Mouse (Mus musculus) adrenal gland, postnatal 10 days (tissue): ENCODE data around the gene Rgp1. TPM values are rescaled to one million over a fixed set of nuclear protein-coding genes. Genes with fewer than 3 reads are reported as not detected.
A peak's percentile ranks its signal among the peaks of the same experiment; 100 is the strongest.
"Not testable (repeated sequence)": the region's sequence is repeated elsewhere in the genome, so short reads cannot be mapped to it uniquely, and the experiment has no call there.

Source experiments
- DNase-seq: peaks from one replicate; pipeline ENCODE4 v3.0.0; 2021; ENCODE audit warnings: mixed read lengths
- total RNA-seq, 2 experiments: library from RNA; stranded (reverse); gene quantifications; 2 replicates each; pipeline ENCODE4 v1.2.3; 2021

Gene Rgp1
- total RNA-seq, 2 experiments from 2014 or later = 41.7 to 54.1 TPM

GRCm38 (mm10) chr4:43593453-43593852, 14.9 kb downstream of the Rgp1 start:
- no peak for DNase-seq

DNA sequence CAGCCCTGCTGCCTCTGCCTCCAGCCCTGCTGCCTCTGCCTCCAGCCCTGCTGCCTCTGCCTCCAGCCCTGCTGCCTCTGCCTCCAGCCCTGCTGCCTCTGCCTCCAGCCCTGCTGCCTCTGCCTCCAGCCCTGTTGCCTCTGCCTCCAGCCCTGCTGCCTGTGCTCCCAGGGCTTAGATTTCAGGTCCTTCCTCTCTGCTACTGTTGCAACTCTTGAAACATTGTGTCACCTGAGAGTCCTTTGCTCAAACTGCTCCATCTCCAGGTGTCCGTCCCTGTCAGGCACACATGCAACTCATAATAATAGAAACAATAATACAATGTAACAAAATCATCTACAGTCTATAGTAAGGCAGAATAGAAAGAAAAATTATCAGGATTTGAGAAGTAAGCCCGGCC, 18.1 kb downstream of the Rgp1 start:
- not testable (repeated sequence) for DNase-seq

- no peak for DNase-seq
Observed at GRCm38 (mm10) chr4:43598200-43598599, 19.7 kb downstream of the Rgp1 start.

DNA sequence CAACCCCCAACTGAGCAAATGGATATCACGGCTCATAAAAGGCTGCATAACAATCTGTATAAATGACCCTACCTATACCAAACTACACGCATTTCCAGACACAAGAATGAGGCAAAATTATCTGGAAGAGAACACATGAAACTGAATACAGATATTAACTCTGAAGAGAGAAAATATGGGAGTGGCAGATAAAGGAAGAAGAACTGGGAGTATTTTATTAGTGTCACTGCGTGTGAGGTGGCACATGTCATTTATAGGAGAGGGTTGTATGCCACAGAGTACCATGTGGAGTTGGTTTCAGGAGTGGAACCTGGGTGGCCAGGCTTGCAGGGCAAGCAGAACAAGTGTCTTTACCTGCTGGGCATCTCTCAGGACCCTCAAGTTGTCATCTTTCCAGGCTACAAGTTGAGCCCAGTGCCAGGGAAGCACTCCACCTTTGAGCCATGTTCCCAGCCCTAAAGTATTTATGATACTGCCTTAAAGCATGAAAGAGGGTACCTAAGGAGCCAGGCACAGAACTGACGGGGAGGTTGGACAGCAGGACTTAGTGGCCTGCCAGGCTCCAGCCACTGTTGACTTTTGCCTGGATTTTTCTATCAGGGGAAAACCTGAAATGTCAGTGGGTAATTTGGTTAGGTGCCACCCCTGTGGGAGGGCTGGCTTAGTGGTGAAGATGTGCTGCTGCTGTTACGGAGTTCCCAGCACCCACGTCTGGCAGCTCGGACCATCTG, 20.3 kb downstream of the Rgp1 start:
- no peak for DNase-seq

GRCm38 (mm10) chr4:43600195-43600934, 21.9 kb downstream of the Rgp1 start:
- no peak for DNase-seq

- no peak for DNase-seq
Observed at GRCm38 (mm10) chr4:43604099-43604498, 25.6 kb downstream of the Rgp1 start.

DNA sequence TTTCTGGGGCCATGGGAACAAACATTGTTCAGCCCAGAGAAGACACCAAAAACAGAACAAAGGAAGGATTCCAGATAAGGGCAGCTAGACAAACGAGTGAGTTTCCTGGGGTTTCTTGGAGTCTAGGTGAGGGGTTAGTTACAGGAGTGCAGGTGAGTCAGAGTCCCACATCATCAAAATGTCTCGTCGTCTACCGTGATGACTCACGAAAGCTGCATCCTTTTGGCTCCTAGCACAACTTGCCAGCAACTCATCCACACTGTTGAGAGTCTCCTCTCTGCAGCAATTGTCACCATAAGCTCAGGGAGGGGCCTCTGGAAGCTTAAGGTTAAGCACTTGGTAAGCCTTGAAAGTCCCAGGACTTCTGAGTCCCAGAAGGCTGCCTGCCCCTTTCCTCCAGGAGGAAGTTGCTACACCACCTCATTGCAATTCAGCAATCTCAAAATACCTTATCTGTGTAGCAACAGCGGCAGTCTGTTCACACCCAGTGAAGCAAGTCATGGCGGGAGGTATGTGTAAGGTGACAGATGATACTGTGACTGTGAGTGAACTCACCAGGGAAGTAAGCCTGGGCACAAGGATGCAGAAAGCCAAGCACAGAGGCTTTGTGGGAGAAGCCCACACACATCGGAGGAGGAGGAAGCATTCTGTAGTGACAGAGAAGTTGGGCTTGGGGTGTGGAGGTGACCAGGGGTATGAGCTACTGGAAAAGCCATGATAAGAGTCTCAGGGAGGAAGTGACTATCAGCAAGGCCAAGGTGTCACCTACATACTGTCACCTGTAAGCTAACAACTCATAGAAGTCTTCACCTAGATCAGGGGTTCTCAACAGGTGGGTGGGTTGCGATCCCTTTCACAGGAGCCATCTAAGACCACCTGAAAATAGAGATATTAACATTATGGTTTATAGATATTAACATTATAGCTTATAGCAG, 26.5 kb downstream of the Rgp1 start:
- no peak for DNase-seq

DNA sequence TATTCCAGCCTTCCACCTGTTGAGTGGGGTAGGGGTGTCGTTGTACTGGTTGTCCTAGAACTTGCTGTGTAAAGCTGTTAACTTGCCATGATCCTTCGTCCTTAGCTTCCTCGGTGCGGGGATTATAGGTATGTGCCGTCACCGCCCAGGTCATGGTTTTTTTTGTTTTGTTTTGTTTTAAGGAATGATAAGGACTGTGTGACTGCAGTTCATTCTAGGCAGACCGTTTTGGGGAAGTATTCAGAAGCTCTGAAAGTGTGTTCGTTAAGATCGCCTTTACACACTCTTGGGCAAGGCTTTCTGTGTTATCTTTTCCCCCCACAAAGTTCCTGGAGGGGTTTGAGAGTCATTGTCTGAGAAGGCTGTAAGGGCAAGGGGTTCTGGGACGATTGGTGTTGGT, 34.0 kb downstream of the Rgp1 start:
- DNase-seq = no peak

GRCm38 (mm10) chr4:43613060-43613730, 34.7 kb downstream of the Rgp1 start:
- DNase-seq = no peak

DNA sequence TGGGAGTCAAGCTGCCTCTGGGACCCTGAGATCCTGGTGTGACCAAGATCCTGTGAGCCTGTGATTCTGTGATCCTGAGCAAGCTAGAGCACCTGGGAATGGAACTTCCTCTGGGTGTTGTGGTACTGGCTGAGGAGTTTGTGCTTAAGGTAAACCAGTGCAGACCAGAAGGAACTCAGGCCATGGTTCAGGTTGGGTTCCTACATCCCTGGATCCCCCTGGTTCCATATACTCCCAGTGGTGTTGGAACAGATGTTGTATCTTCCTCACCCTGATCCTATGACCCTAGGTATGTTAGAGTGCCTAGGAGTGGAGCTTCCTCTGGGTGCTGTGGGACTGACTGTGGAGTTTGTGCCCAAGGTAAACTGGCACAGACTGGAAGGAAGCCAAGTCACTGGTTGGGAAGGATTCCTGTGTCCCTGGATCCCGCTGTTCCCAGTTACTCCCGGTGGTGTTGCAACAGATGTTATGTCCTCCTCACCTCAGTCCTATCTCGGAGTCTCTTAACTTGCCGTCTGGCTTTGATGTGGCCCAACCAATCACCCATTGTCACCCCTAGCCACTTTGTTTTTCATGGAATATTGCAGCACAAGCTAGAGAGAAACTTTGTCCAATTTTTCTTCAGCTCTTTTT, 41.7 kb downstream of the Rgp1 start:
- DNase-seq = no peak

GRCm38 (mm10) chr4:43629106-43629817, 50.7 kb downstream of the Rgp1 start:
- no peak for DNase-seq

DNA sequence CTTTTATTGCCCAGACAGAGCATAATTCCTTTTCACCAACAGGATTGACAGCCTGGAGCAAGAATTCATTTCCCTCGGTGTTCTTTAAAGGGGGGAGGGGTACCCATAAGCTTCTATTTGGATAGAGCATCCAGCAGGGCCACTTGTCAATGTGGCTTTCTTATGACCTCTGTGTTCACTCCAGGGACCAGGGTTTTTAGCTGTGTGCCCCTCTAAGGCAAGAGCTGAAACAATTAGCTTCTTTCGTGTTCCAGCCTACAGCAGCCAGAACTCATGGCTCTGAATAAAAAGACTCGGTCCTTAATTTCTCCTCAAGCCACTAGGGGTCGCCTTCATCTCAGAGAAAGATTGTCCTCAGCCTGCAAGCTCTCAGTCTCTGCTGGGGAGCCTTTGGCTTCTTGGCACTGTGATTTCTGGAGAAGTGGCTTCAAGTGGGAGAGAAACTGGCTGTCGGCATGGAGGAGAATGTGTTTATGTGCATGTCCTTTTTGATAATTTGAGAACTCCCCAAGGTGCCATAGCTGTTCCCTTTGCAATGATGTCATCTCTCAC, 51.6 kb downstream of the Rgp1 start:
- peak; percentile 86 for DNase-seq

DNA sequence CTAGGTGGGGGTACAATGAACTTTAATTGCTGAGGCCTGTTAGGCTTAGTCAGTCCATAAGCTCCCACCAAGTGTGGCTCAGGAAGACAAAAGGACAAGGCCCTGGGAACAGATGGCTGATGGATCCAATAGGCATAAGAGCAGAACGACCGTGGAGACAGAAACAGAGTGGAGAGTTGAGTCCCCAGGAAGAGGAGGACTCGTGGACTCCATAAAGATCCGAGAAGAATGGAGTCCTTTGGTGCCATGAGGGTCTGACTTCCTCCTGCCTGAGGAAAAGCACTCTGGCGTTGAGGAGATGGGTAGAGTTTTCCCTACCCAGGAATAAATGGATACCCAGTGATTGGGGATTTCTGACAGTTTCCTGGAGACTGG, 52.1 kb downstream of the Rgp1 start:
- DNase-seq = no peak

- DNase-seq = peak; percentile 71
Observed at GRCm38 (mm10) chr4:43631046-43631955, 52.8 kb downstream of the Rgp1 start, which contains the start of gene Npr2. TSS of gene Npr2 (plus strand) at chr4:43631935.

DNA sequence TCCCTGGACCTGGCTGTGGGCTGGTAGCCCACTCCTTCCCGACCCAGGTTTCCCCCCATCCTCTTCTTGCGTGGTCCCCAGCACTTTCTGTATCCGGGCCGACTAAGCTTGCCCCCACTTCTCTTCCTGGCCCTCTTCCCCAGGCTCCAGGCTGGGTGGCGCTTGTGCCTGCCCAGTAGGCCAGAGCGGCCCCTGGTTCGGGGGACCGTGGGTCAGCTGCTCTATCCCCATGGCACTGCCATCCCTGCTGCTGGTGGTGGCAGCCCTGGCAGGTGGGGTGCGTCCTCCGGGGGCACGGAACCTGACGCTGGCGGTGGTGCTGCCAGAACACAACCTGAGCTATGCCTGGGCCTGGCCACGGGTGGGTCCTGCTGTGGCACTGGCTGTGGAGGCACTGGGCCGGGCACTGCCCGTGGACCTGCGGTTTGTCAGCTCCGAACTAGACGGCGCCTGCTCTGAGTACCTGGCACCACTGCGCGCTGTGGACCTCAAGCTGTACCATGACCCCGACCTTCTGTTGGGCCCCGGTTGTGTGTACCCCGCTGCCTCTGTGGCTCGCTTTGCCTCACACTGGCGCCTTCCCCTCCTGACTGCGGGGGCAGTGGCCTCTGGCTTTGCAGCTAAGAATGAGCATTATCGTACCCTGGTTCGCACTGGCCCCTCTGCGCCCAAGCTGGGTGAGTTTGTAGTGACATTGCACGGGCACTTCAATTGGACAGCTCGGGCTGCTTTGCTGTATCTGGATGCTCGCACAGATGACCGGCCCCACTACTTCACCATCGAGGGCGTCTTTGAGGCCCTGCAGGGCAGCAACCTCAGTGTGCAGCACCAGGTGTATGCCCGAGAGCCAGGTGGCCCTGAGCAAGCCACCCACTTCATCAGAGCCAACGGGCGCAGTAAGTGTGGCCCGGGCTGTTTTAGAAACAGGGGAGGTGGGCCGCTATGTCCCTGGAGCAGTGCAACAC, 53.7 kb downstream of the Rgp1 start:
- DNase-seq = peak; percentile 31

- no peak for DNase-seq
Observed at GRCm38 (mm10) chr4:43633296-43633695, 54.8 kb downstream of the Rgp1 start.

DNA sequence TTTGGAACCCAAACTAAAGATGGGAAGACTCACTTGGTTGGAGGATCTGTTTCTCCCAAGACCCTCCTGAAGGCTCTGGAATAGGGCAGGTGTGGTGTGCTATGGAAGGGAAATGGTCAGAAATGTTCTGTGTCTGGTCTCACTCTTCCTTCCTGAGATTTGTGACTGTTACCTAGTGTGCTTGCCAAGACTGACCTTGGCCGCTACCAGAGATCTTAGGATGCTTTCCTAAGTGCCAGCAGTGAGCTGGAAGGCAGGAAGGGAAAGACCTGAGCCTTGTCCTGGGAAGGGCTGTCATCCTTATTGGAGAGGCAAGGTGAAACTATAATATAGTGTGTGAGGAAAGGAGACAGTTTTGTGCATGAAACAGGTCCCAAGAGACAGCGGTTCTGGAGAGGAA, 55.2 kb downstream of the Rgp1 start:
- DNase-seq = no peak
